Mouse (Mus musculus) gastrocnemius, postnatal 25 days (tissue): ENCODE results near the gene Gm9857. TPM values are rescaled to one million over a fixed set of nuclear protein-coding genes. Genes with fewer than 3 reads are reported as not detected.

Source experiments
- DNase-seq: peaks from one replicate; pipeline ENCODE4 v3.0.0; 2022
- long read RNA-seq, 2 experiments: library from polyadenylated mRNA; stranded (forward); transcript quantifications; one replicate each; pipeline ENCODE4 v2.0.0; 2021
- total RNA-seq, 2 experiments: library from RNA; stranded (reverse); gene quantifications; 1 replicate in 1 of 2; 2 replicates in 1 of 2; pipeline ENCODE4 v1.2.3; 2021

The Gm9857 gene
- total RNA-seq = not detected
- long read RNA-seq, experiment 1 = 0 reads
- long read RNA-seq, experiment 2 = 0 reads

DNA sequence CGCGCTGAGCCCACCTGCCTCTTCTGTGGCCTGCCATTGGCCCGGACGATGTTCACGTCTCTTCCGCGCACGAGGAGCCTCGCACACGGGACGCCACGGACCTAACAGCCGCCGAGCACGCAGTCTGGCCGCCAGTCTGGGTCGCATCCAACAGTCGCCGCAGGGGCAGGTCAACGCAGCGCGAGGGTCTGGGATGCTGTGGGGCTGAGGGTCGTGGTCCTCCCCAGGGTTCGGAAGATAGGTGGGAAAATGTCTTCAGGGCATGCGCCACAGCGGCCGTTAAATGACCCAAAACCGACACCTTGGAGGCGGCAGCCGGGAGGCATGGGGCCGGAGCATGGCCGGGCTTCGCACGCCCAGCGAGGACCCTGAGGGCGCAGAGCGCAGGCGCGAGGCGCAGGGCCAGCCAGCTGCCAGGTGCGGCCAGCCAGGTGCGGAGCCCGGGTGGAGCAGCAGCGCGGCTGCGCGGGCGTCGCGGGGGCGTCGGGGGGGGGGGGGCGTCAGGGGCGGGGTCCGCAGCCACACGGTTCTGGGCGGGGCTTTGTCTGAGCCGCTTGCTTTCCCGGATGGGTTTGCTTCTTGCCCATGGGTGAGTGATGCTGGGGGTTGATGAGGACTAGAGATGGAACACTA, at the start of gene Gm9857:
TSS of gene Gm9857 (minus strand) at position 445 of the 633 bp plus-strand sequence.
- no peak for DNase-seq

DNA sequence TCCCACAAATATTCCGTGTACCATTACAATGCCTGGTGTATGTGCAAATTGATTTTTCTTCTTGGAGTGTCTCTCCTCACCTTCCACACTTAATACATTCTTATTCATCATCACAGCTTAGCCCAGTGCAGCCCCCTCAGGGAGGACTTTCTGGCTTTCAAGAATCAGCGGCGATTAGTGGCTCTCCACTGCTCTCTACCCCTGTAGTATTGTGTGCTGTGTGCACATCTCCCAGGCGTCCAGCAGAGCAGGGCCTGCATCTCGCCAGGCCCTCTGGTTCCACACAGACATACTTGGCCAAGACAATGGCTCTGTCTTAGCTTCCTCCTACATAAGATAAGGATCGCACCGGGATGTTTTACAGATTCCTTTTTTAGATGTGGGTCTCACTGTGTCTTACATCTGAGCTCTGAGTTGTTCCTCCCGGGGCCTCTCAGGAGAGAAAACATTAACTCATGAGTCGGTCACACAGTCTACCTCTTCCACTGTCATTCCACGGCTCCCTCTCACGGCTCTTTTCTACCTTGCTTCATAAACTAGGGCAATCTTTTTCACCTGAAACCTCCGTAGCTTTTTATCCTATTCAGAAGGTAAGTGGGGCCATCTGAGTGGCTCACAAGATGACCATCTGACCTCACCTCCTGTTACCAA, 46.9 kb upstream of the Gm9857 start:
- DNase-seq = no peak

DNA sequence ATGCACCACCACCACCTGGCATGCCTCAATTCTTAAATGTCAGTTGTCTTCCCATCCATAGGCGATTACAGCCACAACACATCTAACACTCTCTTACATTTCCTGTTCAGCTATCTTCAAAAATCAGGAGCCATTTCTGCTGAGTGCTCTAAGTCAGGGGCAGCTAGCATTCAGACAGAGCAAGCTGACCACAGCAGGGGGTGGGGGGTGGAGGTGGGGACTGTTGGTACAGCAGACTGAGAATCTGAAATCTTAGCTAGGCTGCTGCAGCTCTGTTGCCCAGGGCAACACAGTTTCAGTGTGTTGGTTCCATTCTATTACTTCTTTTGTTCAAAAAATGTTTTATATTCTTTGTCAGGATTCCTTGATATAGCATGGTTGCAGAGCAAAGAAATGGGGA, 46.3 kb upstream of the Gm9857 start:
- DNase-seq = no peak

DNA sequence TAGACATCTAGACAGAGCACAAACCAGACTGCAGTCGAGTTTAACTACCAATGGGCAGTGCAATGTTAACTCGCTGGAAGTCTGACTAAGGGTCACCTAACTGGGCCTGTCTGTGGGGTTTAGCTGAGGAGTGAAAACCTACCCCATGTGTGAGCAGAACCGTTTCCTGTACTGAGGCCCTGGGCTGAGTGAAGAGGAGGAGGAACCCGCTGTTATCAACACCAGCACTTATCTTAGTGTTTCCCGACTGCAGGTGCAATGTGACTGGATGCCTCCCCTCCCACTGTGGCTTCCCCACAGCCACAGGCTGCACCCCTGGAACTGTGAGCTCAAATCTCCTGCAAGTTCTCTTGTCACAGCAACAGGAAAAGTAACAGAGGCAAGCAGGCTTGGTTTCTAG, 43.7 kb upstream of the Gm9857 start:
- no peak for DNase-seq

DNA sequence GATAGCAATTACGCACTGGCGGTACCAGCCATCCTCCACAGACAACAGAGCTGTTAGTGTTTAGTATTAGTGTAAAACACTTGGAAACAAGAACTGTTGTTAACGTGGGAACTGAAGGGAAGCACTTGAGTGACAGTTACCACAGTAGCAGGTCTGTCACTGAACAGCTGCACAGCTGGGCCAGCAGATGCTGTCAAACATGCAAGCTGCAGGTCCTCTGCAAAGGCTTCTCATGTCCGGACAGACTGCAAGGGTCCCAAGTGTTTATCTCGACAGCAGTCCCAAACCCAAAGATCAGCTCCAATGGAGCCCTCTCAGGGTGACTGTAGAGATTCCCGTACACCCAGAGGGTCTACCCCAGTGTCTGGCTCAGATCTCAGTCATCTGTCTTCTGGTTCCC, 41.7 kb upstream of the Gm9857 start:
- DNase-seq = no peak

DNA sequence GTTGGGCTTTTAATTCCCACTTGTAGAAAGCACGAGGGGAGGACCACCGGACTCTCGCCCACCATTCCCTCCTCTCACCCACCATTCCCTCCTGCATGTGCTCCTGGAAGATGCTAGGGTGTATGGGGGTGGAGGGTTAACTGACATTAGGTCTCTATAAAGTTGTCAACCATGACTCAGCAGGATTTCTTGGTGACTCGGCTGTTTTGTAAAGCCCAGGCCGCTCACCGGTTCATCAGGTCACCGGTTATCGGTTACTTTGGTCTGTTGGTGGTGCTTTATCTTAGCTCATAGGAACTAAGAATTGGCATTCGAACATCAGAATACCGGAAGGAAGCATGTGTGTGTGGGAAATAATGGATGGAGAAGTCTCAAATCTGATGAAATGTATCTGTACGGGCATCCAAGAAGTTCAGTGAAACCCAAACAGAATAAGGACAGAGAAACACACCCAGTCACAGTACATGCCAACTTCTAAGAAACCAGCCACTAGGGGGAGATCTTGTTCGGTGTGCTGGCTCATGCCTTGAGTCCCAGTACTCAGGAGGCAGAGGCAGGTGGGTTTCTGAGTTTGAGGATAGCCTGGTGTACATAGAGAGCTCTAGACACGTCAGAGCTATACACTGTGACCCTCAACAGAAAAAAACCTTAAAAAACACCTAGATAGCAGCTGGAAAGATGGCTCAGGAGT, 37.2 kb upstream of the Gm9857 start:
- DNase-seq = no peak

DNA sequence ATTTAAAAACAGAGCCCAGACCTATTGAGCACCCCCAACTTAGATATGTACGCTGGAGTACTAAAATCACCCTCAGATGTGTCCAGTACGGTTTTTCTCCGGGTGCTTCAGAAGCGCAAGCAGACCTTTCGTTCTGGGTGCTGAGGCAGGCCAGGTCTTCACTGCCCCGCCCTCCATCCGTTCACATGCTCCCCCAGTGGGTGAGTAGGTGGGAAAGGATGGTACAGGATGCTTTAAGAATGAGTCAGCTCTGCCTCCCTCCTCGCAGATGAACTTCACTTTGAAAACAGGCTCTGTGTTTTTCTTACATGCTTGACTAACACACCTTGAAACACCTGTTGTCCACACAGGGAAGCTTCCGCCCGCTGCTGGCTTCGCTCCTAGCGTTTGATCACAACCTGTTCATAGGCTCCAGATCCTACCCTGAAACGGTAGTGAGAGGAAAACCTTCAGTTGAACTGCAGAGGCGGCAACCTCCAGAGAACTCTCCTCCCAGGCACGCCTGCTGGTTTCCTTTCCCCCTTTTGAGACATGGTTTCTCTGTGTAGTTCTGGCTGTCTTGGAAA, 34.8 kb upstream of the Gm9857 start:
- no peak for DNase-seq

DNA sequence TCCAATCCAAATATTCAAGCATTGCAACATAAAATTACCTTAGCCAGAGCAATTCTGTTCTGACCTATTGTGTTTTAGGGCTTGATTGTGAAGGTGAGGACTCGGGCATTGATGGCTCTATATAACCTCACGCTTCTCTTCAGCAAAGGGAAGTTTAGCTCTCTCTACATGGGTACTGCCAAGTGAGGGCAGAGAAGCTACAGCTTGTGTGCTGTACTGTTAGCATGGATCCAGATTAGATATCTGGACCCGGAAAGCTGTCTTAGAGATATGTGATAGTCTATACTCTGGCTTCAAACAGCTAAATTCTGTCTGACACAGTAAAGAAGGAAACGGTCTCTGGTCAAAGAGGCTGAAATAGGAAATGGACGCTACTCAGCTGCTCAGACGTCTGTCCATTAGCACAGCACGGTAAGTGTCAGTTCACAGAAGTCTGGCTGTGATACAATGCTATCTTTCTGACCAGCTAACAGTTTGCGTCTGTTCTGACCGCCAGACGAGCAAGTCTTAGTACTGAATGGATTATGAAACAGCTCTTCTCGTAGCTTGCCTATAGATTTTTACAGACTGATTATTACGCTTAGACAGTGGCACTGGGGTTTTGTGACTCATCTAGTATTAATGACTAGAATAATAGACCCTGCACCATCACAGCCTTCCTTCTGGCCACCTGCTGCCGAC, 33.9 kb upstream of the Gm9857 start:
- no peak for DNase-seq

DNA sequence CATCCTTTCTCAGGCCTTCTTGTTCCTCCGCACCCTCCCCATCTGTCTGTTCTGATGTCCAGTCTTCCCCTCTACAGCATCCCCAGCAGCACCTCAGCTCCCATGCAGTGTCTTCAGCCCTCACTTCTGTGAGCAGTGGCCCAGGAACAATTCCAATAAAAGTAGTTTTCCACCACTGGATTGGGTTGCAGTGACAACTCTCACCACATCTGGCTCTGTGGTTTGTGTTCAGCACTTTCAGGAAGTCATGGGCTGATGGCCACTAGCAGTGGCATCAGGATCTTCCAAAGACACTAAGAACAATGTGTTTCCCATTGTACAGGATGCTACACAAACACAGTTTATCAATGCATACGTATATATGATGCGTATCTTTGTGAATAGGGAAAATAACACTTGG, 25.8 kb upstream of the Gm9857 start:
- DNase-seq = no peak

DNA sequence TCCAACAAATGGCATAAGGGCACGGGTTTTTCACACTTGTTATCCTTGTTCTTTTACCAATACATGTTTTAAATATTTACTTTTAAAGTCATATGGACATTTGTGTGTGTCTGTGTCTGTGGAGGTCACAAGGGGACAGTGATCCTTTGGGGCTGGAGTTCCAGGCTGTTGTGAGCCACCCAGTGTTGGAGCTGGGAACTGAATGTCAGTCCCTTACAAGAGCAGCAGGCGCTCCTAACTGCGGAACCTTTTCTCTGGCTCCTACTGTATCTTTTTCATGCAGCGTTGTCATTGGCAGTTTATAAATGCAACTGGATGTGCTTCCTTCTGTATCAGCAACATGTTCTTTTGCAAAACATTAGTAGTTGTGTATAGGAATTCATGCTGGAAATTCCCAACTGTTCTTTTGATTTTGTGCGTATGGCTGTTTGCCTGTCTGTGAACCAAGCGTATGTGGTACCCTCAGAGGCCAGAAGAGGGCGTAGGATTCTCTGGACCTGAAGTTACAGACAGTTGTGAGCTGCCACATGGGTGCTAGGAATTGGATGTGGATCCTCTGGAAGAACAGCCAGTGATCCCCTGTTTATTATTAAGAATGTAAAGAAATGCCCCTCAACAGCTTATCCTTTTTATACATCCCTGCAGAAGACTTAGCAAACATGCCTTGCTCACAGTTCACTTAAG, 24.3 kb upstream of the Gm9857 start:
- DNase-seq = no peak

DNA sequence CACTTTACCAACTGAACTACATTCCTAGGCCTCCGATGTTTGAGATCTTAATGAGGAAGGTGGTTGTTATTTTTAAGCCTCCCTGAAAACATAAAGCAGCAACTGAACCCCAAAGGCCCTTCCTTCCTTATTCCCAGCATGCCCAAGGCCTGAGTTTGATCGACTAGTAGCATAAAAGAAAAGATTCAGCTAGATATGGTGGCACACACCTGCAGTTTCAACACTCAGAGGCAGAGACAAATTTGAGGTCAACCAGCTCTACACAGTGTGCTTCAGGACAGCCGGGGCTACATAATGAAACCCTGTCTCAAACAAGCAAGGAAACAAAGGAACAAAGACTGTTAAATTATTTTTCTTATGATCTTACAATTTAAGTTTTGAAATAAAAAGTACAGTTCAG, 23.5 kb upstream of the Gm9857 start:
- no peak for DNase-seq

DNA sequence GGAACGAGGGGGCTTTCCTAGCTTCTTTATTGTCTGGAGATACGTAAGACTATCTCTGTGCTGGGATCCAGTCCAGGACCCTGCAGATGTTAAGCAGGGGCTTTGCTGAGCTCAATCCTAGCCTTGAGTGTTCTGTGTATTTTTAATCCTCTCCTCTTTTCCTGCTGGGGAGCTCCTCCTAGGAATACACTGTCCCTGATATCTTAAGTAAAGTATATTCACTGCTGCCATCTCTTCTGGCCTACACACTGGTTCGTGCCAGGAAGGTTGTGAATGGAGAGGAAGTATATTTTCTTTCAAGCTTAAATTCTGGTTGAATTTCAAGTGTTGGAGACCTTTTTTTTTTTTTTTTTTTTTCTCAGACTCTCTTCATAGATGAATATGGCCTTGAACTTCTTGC, 23.0 kb upstream of the Gm9857 start:
- no peak for DNase-seq

DNA sequence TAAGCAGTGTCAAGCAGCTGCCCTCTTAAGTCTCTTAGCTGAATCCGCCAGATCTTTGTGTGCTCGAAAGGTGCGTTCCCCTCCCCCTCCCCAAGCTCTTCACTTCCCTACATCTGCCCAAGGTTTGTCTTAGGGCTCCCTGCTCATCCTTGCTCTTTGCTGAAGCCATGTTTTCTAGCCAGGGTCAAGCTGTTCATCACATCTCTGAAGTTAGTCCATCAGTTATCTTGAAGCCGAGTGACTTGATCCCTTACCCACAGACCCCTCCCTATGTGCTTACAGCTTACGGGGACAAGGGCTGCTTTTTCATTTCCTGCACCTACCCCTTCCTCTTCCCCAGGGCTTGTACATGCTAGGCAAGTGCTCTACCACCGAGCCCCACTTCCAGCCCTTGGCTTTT, 21.4 kb upstream of the Gm9857 start:
- DNase-seq = no peak

DNA sequence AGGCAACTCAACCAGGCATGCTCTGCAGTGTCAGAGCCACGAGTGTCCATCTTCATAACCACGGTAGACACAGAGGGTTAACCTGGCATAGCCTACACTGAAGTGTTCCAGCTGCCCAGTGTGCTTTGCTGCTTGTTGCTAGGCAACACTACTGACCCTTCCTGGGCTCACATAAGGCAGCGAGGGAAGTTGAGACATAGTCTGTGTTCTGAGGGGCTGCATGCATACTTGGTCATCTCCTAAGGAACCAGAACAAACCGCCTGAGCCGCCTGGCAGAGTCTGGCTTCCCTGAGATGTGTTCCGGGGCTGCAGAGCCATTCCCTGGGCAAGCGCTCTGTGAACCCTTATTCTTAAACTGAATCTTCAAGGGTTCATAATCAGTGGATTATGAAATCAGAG, 21.0 kb upstream of the Gm9857 start:
- no peak for DNase-seq

DNA sequence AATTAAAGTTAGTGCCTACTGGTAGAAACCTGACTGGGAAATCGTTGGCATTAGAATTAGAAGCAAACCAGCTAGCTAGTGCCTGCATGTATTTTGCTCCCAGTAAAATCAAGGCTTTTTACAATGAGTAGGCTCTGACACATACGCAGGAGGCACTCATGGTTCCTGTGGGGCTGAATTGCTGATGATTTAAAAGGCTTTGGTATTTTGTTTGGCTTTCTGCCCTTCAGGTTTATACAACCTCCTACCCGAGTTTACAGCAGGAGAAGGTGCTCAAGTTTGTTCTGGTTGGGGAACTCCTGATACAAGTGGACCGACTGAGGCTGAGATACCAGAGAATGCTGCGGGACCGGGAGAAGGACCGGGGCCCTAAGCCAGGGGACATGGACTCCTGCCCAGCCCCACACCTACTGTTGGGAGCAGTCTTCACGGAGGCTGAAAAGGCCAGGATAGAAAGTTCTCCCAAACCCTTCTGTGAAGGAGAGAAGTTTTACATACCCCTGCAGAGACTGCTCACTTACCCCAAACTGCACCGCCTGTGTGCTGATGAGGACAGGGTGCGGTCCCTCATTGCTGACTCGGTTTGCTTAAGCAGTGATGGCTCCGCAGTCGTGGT, 19.5 kb upstream of the Gm9857 start:
- no peak for DNase-seq

DNA sequence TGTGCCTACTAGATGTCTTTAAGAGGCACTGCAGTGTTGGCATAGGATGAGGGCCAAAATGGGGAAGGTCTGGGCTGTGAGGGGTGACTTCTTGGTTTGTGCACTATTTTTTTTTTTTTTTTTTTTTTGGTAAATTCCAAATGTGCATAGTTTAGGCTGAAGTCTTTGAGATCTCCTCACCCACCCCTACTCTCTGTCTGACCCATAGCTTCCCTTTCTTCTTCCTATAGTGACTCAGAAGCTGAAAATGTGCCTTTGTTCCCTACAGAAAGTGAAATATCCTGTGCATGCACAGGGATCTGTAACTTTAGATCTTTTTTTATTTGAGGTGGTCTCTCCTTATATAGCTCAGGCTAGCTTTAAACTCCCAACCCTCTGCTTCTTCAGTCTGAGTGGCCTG, 17.7 kb upstream of the Gm9857 start:
- DNase-seq = no peak

DNA sequence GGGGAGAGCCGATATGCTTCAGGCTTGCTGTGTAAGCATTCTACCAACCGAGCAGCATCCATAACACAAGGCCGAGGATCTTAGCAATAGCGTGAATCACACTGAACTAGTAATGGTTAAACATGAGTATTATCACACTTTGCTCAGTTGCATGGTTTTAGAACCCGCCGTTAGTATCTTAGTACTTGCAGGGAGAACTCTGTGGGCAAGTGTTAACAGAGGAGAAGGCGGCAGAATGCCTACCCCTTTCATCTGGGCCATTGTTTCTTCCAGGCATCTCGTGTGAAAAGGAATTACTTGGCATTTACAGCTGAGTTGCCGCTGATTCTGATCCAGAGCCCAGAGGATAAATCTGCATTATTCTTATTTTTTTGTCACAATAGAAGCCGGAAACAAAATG, 751 bp upstream of the Gm9857 start:
- DNase-seq = no peak

DNA sequence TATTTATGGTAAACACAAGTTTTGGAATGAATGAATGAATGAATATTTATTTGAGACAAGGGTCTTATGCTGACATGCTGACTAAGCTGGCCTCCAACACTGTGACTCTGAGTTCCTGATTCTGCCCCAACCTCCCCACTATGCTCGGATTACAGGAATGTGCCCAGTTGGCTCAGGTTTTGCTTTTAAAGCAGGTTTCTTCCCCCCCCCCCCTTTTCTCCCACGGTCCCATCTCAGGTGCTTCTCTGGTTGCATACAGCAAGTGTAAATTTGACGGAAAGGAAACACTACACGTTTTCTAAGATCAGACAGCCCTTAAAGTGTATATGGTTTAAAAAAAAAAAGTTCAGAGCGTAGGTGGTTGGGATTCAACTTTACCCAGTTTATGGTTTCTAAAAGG, 672 bp downstream of the Gm9857 start, which contains the start of gene Henmt1:
TSS of gene Henmt1 (plus strand) at position 301 of the 400 bp plus-strand sequence.
- no peak for DNase-seq

DNA sequence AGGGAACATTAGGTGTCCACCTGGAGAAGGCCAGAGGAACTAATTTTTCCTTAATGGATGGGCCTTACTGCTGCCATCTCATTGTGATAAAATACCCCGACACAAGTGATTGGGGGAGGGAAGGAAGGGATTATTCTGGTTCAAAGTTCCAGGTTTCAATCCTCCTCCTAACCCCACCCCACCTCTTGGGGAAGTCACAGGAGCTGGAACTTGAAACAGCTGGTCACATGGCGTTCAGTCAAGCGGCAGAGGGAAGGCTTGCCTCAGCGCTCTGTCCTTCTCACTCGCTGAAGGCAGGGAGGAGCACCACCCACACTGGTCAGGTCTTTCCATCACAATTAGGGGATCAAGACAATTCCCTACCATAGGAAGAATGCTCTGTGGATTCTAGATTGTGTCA, 1.6 kb downstream of the Gm9857 start:
- DNase-seq = no peak

DNA sequence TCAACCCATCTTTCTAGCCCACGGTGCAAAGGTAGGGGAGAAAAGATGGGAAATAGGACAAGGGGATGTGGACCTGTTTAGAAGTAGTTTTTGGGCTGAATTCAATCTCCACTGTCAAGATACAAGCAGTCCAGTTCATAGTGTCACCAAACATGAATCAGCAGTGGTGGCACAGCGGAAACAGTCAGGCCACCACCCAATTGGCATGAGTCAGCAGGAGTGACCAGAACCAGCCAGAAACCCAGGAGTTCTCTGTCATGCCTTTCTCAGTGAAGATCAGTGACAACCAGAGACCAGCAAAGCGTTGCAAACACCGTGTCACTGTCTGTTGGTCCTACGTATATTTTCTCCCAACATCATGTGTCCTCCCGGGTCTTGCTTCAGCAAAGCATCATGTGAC, 6.7 kb downstream of the Gm9857 start:
- no peak for DNase-seq

DNA sequence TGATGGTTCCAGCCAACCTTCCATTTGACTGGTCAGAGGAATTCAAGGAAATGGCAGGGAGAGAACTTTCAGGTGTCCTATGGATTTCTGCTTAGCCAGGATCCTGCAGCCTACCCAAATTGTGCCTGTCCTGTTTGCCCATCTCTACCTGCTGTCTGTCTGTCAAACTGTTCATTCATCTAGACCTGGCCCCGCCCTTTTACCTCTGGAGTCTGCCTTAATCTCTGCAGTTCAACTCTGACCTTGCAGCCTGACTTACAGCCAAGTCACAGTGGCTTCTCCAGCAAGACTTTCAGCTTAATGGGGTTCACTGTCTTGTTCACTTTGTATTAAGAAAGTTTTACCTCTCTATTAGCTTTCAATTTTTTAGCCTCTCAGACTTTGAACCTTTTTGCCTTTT, 13.9 kb downstream of the Gm9857 start:
- DNase-seq = no peak

DNA sequence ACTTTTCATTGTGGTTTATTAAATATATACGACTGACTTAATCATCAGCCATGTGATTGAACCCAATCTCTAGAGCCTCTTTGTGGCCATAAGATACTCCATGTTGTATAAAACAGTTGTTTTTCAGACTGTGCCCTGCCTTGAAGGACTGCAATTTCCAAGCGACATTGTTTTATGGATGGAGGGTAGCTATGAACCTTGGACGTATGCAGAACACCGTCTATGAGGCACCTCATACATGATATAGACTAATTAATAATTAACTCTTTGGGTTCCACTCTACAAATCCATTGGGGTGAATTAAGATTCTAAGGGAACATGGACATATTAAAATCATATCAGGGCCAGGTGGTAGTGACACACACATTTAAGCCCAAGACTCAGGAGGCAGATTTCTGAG, 14.6 kb downstream of the Gm9857 start:
- no peak for DNase-seq
